Mouse (Mus musculus) small intestine, adult 2 months (tissue): Measurements from ENCODE around the gene Smoc2.

Source experiments
- CTCF ChIP-seq: fragments of 200-500 bp; IDR thresholded peaks from 2 replicates; pipeline ENCODE4 v1.5.1; 2012; ENCODE audit warnings: low read depth, mild to moderate bottlenecking, control low read depth, inconsistent platforms, low read length, moderate library complexity, mixed read lengths; ENCODE audit not compliant: insufficient replicate concordance, insufficient read length; ENCODE audit errors: extremely low read depth
- POLR2A ChIP-seq: fragments of 200-500 bp; IDR thresholded peaks from 2 replicates; pipeline ENCODE4 v1.6.1; 2012; ENCODE audit warnings: low read depth, mild to moderate bottlenecking, control low read depth, inconsistent platforms, low read length, moderate library complexity

- TF ChIP-seq CTCF, result no peak
- TF ChIP-seq POLR2A, result no peak
Observed at GRCm38 (mm10) chr17:14445611-14446010, 166.3 kb downstream of the Smoc2 start.
